Mouse (Mus musculus) ES-E14 (cell line): ENCODE data around the gene Glod5. TPM values are rescaled to one million over a fixed set of nuclear protein-coding genes. Genes with fewer than 3 reads are reported as not detected.

Source experiments
- DNase-seq: peaks from one replicate; pipeline ENCODE4 v3.0.0-alpha.2; 2013; ENCODE audit warnings: low read depth, low spot score
- H3K27ac ChIP-seq: 2 replicates; pipeline ENCODE4 v1.5.1; 2012; ENCODE audit warnings: low read depth, mild to moderate bottlenecking, low read length, moderate library complexity, mixed read lengths; ENCODE audit not compliant: poor library complexity, insufficient read depth, severe bottlenecking
- H3K36me3 ChIP-seq: 2 replicates; pipeline ENCODE4 v1.6.1; 2012; ENCODE audit warnings: mild to moderate bottlenecking, low read length, moderate library complexity, mixed read lengths; ENCODE audit not compliant: control insufficient read depth, poor library complexity, insufficient read depth, severe bottlenecking
- H3K4me1 ChIP-seq, 2 experiments: fragments of 150-350 bp in 1 of 2; sonication (generic) in 1 of 2; 2 replicates each; pipeline ENCODE4 v1.6.1; 2012; ENCODE audit warnings: low read length in 2 of 2, mild to moderate bottlenecking in 1 of 2, mixed read lengths in 1 of 2; ENCODE audit not compliant: control insufficient read depth in 2 of 2, insufficient read depth in 2 of 2, poor library complexity in 1 of 2
- H3K4me3 ChIP-seq, 2 experiments: fragments of 150-350 bp in 1 of 2; sonication (generic) in 1 of 2; 2 replicates each; pipeline ENCODE4 v1.5.1; 2012; ENCODE audit warnings: low read length in 2 of 2, low read depth in 1 of 2, mild to moderate bottlenecking in 1 of 2, mixed read lengths in 1 of 2; ENCODE audit not compliant: insufficient read depth in 1 of 2, poor library complexity in 1 of 2, severe bottlenecking in 1 of 2
- H3K9ac ChIP-seq: 2 replicates; pipeline ENCODE4 v1.6.1; 2012; ENCODE audit warnings: low read depth, mild to moderate bottlenecking, low read length, mixed read lengths; ENCODE audit not compliant: poor library complexity, insufficient read depth, severe bottlenecking
- H3K9me3 ChIP-seq: fragments of 150-350 bp; sonication (generic); 2 replicates; pipeline ENCODE4 v1.6.1; 2012; ENCODE audit warnings: low read depth, mild to moderate bottlenecking, low read length; ENCODE audit not compliant: control insufficient read depth, insufficient read depth
- CHD2 ChIP-seq: IDR thresholded peaks from 2 replicates; pipeline ENCODE4 v1.6.1; 2014; ENCODE audit warnings: mild to moderate bottlenecking, low read depth, low read length, inconsistent platforms
- HCFC1 ChIP-seq: IDR thresholded peaks from 2 replicates; pipeline ENCODE4 v1.6.1; 2012; ENCODE audit warnings: low read length, inconsistent platforms, borderline replicate concordance; ENCODE audit not compliant: insufficient read depth
- MAFK ChIP-seq: IDR thresholded peaks from 2 replicates; pipeline ENCODE4 v1.6.1; 2014; ENCODE audit warnings: mild to moderate bottlenecking, low read depth, low read length, inconsistent platforms; ENCODE audit not compliant: insufficient read depth
- ZC3H11A ChIP-seq: IDR thresholded peaks from 2 replicates; pipeline ENCODE4 v1.6.1; 2012; ENCODE audit warnings: low read depth, mild to moderate bottlenecking, inconsistent platforms, low read length, borderline replicate concordance
- ZNF384 ChIP-seq: IDR thresholded peaks from 2 replicates; pipeline ENCODE4 v1.6.1; 2012; ENCODE audit warnings: low read depth, low read length, inconsistent platforms
- in situ Hi-C, 2 experiments: fragments of 600-800 bp; cut with MboI; formaldehyde crosslinking; loops; one replicate each; pipeline ENCODE4 v1.15.1; 2025; ENCODE audit warnings: low sequenced_read_pairs in 2 of 2, inconsistent platforms in 1 of 2; ENCODE audit not compliant: unreplicated experiment in 2 of 2
- total RNA-seq: library from RNA; depleted of rRNA; stranded (reverse); fragments of 300-350 nt; gene quantifications from 2 replicates; pipeline ENCODE4 v1.2.3, GENCODE M21; 2012; rRNA removed

Gene Glod5
- total RNA-seq, 1 experiment, result 4.6 TPM

DNA sequence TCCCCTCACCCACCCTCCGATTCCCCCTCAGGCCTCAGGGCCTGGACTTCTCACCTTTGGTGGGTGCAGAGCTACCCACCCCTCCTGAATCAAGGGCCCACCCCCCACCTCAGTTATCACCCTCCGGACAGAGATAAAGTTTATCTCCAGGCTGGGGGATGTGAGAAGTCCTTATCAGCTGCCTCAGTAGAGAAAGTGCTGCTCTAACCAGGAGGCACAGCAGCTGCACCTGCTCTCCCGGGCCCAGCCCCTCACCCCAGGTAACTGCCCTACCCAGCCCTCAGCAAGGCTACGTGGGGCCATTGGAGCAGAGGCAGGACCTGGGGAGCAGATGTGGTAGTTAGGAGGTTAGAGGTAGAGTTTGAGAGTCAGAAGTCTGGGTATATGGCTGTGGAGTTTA is 52.1 kb downstream of the Glod5 start:
- H3K36me3 ChIP-seq, result no peaks in the 10 kb centered on the region
- in situ Hi-C loops, result no loop called here
- H3K9me3 ChIP-seq, result no peaks in the 10 kb centered on the region
- peaks cover 0 to 4% of the 10 kb centered on the region in 2 experiments; a peak in 1 of 4 replicates for H3K4me1 ChIP-seq
- TF ChIP-seq MAFK, result no peak
- TF ChIP-seq CHD2, result no peak
- no peak for TF ChIP-seq ZC3H11A
- TF ChIP-seq ZNF384, result no peak
- no peak for TF ChIP-seq HCFC1
- no peak overlapping the region for H3K4me3 ChIP-seq
- H3K9ac ChIP-seq, result no peak overlapping the region
- no peak for DNase-seq
- H3K27ac ChIP-seq, result no peak overlapping the region

DNA sequence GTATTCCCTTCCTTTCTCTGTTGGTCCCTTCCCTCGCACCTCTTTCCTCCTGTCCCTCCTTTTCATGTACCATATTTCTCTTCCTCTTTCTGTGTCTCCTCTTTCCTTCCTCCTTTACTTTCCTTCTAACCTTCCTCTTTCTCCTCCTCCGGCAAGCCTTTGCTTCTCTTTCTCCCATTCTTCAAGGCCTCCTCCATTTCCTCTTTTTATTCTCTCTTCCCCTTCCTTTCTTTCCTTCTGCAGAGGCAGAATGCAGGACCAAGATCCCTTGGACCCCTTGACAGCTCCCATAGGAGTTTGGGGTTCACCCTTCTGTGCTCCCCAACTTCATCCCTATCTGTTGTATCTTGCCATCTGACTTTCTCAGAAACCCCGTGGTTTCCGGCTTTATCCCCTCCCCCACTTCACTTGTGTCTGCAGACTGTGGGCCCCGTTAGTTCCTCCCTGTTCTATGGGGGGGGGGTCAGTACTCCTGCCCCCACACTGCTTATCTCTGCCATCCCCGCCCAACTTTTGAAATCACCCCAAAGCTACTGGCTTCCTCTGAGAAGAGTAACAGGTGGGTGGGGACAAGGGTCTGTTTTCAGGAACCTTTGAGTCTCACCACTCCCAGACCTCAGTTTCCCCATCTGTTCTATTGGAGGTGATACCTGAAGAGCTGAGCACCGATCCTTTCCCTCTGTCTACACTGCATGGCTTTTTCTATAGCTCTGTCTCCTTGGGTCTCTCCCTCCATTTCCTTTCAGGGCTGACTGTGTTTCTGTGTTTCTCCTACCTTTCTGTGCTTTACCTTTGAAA is 54.3 kb downstream of the Glod5 start:
- H3K36me3 ChIP-seq, result no peaks in the 10 kb centered on the region
- H3K9ac ChIP-seq, result no peak overlapping the region
- no peak for TF ChIP-seq MAFK
- no peak for TF ChIP-seq ZNF384
- no peak for TF ChIP-seq CHD2
- TF ChIP-seq ZC3H11A, result no peak
- no peak for TF ChIP-seq HCFC1
- no peak overlapping the region for H3K27ac ChIP-seq
- peaks cover 0 to 4% of the 10 kb centered on the region in 2 experiments; a peak in 1 of 4 replicates for H3K4me1 ChIP-seq
- no peak overlapping the region for H3K4me3 ChIP-seq
- DNase-seq, result no peak
- no peaks in the 10 kb centered on the region for H3K9me3 ChIP-seq
- in situ Hi-C loops, result no loop called here

DNA sequence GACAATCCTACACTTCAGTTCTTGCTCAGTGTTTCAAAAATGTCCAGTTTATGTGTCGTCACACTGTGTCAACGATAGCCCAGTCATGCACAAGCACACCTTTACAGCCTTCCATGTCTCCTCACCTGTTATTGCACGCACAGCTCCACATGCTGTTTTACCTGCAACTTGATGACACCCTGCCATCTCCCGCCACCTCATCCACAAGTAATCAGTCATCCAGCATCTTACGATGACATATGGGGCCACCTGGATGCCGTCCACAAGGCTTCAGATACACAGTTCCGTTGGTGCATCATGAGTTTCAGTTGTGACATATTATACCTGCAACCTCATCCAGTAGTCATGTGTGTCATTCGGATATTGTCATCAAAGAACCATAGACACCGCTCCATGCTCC is 59.4 kb downstream of the Glod5 start:
- no peaks in the 10 kb centered on the region; a peak in 1 of 4 replicates for H3K4me1 ChIP-seq
- H3K36me3 ChIP-seq, result no peaks in the 10 kb centered on the region; the same call in 1 of the 2 replicates
- H3K4me3 ChIP-seq, result no peak overlapping the region
- no peak overlapping the region for H3K27ac ChIP-seq
- H3K9me3 ChIP-seq, result no peaks in the 10 kb centered on the region
- no peak overlapping the region for H3K9ac ChIP-seq
- DNase-seq, result no peak
- TF ChIP-seq MAFK (no peak), CHD2 (no peak), HCFC1 (no peak), ZNF384 (no peak), ZC3H11A (no peak)
- in situ Hi-C loops, result no loop called here

Other genes with a start within 250 kb of the Glod5 start
- 14.9 and 22.6 TPM in 2 replicates for gene Gripap1, start 228.7 kb downstream of the Glod5 start, total RNA-seq
- 3.1 and 5.4 TPM in 2 replicates for gene Kcnd1, start 196.2 kb downstream of the Glod5 start, total RNA-seq
- 65.3 and 71.0 TPM in 2 replicates for gene Otud5, start 177.1 kb downstream of the Glod5 start, total RNA-seq
- 17.2 and 20.8 TPM in 2 replicates for gene Pim2, start 140.2 kb downstream of the Glod5 start, total RNA-seq
- gene Slc35a2, start 134.5 kb downstream of the Glod5 start, total RNA-seq, result 38.3 and 51.2 TPM in 2 replicates
- 47.3 and 69.9 TPM in 2 replicates for gene Pqbp1, start 119.2 kb downstream of the Glod5 start, total RNA-seq
- 39.2 and 58.5 TPM in 2 replicates for gene Timm17b, start 119.1 kb downstream of the Glod5 start, total RNA-seq
- not detected in 2 replicates for gene Gm10491, start 110.7 kb downstream of the Glod5 start, total RNA-seq
- gene Gm10490, start 109.0 kb downstream of the Glod5 start, total RNA-seq, result not detected in 2 replicates
- 10.5 and 25.2 TPM in 2 replicates for gene Pcsk1n, start 98.7 kb downstream of the Glod5 start, total RNA-seq
- gene Eras, start 89.9 kb downstream of the Glod5 start, total RNA-seq, result 60.6 and 60.8 TPM in 2 replicates
- gene Hdac6, start 70.6 kb downstream of the Glod5 start, total RNA-seq, result 54.6 and 98.5 TPM in 2 replicates
- 1.1 and 1.3 TPM in 2 replicates for gene Gata1, start 40.4 kb downstream of the Glod5 start, total RNA-seq
- gene Suv39h1, start 56.3 kb upstream of the Glod5 start, total RNA-seq, result 26.9 and 42.6 TPM in 2 replicates
- 2.0 and 3.5 TPM in 2 replicates for gene Was, start 72.0 kb upstream of the Glod5 start, total RNA-seq
- 17.1 and 25.7 TPM in 2 replicates for gene Wdr13, start 114.4 kb upstream of the Glod5 start, total RNA-seq
- gene Rbm3, start 127.4 kb upstream of the Glod5 start, total RNA-seq, result 312 and 423 TPM in 2 replicates
- 10.5 and 13.7 TPM in 2 replicates for gene Tbc1d25, start 157.7 kb upstream of the Glod5 start, total RNA-seq
- 85.5 and 85.8 TPM in 2 replicates for gene Ebp, start 175.0 kb upstream of the Glod5 start, total RNA-seq
- gene Porcn, start 188.0 kb upstream of the Glod5 start, total RNA-seq, result 59.0 and 96.5 TPM in 2 replicates
- gene Ftsj1, start 233.9 kb upstream of the Glod5 start, total RNA-seq, result 19.3 and 20.9 TPM in 2 replicates